Mouse (Mus musculus) MEL (cell line): ENCODE data around the gene Egr2. TPM values are rescaled to one million over a fixed set of nuclear protein-coding genes. Genes with fewer than 3 reads are reported as not detected.

ENCODE experiments used
- DNase-seq: peaks from one replicate; pipeline ENCODE4 v3.0.0; 2011; ENCODE audit warnings: low read depth, low spot score
- H3K27ac ChIP-seq: 2 replicates; pipeline ENCODE4 v1.5.1; 2012; ENCODE audit warnings: low read depth, mild to moderate bottlenecking, control low read depth, low read length, moderate library complexity; ENCODE audit not compliant: control insufficient read depth
- H3K27me3 ChIP-seq, 2 experiments: fragments of 150-350 bp in 1 of 2; sonication (generic) in 1 of 2; 2 replicates each; pipeline ENCODE4 v1.6.1; 2012; ENCODE audit warnings: low read length in 2 of 2, mild to moderate bottlenecking in 2 of 2, improper control_type of control experiment in 1 of 2, moderate library complexity in 1 of 2; ENCODE audit not compliant: insufficient read depth in 2 of 2, control insufficient read depth in 1 of 2
- H3K36me3 ChIP-seq, 2 experiments: 2 replicates each; pipeline ENCODE4 v1.6.1; 2012 to 2014; ENCODE audit warnings: low read length in 2 of 2, improper control_type of control experiment in 1 of 2, inconsistent platforms in 1 of 2, mild to moderate bottlenecking in 1 of 2; ENCODE audit not compliant: insufficient read depth in 2 of 2, control insufficient read depth in 1 of 2
- H3K4me1 ChIP-seq, 2 experiments: fragments of 150-350 bp in 1 of 2; sonication (generic) in 1 of 2; 2 replicates each; pipeline ENCODE4 v1.6.1; 2012; ENCODE audit warnings: low read length in 2 of 2, improper control_type of control experiment in 1 of 2, mild to moderate bottlenecking in 1 of 2; ENCODE audit not compliant: insufficient read depth in 2 of 2, control insufficient read depth in 1 of 2
- H3K4me3 ChIP-seq, 2 experiments: fragments of 150-350 bp in 1 of 2; sonication (generic) in 1 of 2; 2 replicates each; pipeline ENCODE4 v1.5.1; 2012; ENCODE audit warnings: low read depth in 2 of 2, low read length in 2 of 2, mild to moderate bottlenecking in 2 of 2, moderate library complexity in 2 of 2, control low read depth in 1 of 2, improper control_type of control experiment in 1 of 2; ENCODE audit not compliant: control insufficient read depth in 1 of 2, insufficient read depth in 1 of 2
- H3K79me2 ChIP-seq: 2 replicates; pipeline ENCODE4 v1.6.1; 2012; ENCODE audit warnings: mild to moderate bottlenecking, low read length, moderate library complexity; ENCODE audit not compliant: control insufficient read depth, poor library complexity, insufficient read depth
- H3K9ac ChIP-seq: 2 replicates; pipeline ENCODE4 v1.6.1; 2012; ENCODE audit warnings: low read depth, mild to moderate bottlenecking, control low read depth, low read length, moderate library complexity; ENCODE audit not compliant: control insufficient read depth, poor library complexity, severe bottlenecking
- H3K9me3 ChIP-seq: fragments of 150-350 bp; sonication (generic); replicated peaks from 2 replicates; pipeline ENCODE4 v1.6.1; 2012; ENCODE audit warnings: mild to moderate bottlenecking, low read length, improper control_type of control experiment, moderate library complexity; ENCODE audit not compliant: insufficient read depth
- BHLHE40 ChIP-seq: IDR thresholded peaks from 2 replicates; pipeline ENCODE4 v1.6.1; 2012; ENCODE audit warnings: low read depth, mild to moderate bottlenecking, inconsistent platforms, low read length, improper control_type of control experiment, borderline replicate concordance
- CHD1 ChIP-seq: IDR thresholded peaks from 2 replicates; pipeline ENCODE4 v1.6.1; 2012; ENCODE audit warnings: low read depth, mild to moderate bottlenecking, inconsistent platforms, low read length, improper control_type of control experiment
- CHD2 ChIP-seq: IDR thresholded peaks from 2 replicates; pipeline ENCODE4 v1.6.1; 2011; ENCODE audit warnings: low read length, improper control_type of control experiment
- CTCF ChIP-seq, 3 experiments: IDR thresholded peaks in 2 of 3; conservative IDR thresholded peaks in 1 of 3; 2 replicates each; pipeline ENCODE4 v1.5.1; 2011 to 2012; ENCODE audit warnings: low read length in 3 of 3, low read depth in 2 of 3, mild to moderate bottlenecking in 2 of 3, improper control_type of control experiment in 1 of 3, inconsistent platforms in 1 of 3, mixed read lengths in 1 of 3, moderate library complexity in 1 of 3; ENCODE audit not compliant: control insufficient read depth in 1 of 3, insufficient read depth in 1 of 3, poor library complexity in 1 of 3, severe bottlenecking in 1 of 3
- E2F4 ChIP-seq: IDR thresholded peaks from 2 replicates; pipeline ENCODE4 v1.6.1; 2011; ENCODE audit warnings: low read depth, low read length, improper control_type of control experiment, borderline replicate concordance
- ELF1 ChIP-seq: IDR thresholded peaks from 2 replicates; pipeline ENCODE4 v1.6.1; 2014; ENCODE audit warnings: low read depth, mild to moderate bottlenecking, inconsistent platforms, low read length, improper control_type of control experiment, moderate library complexity
- JUND ChIP-seq: IDR thresholded peaks from 2 replicates; pipeline ENCODE4 v1.6.1; 2011; ENCODE audit warnings: low read depth, mild to moderate bottlenecking, improper control_type of control experiment, low read length
- KAT2A ChIP-seq: conservative IDR thresholded peaks from 2 replicates; pipeline ENCODE4 v1.6.1; 2012; ENCODE audit warnings: low read depth, low read length, improper control_type of control experiment, inconsistent platforms
- MAFK ChIP-seq: IDR thresholded peaks from 2 replicates; pipeline ENCODE4 v1.6.1; 2011; ENCODE audit warnings: low read depth, mild to moderate bottlenecking, low read length, improper control_type of control experiment, borderline replicate concordance
- MEF2A ChIP-seq: IDR thresholded peaks from 2 replicates; pipeline ENCODE4 v1.6.1; 2014; ENCODE audit warnings: low read depth, mild to moderate bottlenecking, inconsistent platforms, low read length, improper control_type of control experiment; ENCODE audit not compliant: poor library complexity, insufficient replicate concordance, severe bottlenecking; ENCODE audit errors: extremely low read depth
- MXI1 ChIP-seq: IDR thresholded peaks from 2 replicates; pipeline ENCODE4 v1.6.1; 2011; ENCODE audit warnings: mild to moderate bottlenecking, low read depth, low read length, improper control_type of control experiment
- MYB ChIP-seq: IDR thresholded peaks from 2 replicates; pipeline ENCODE4 v1.6.1; 2011; ENCODE audit warnings: mild to moderate bottlenecking, low read depth, low read length, improper control_type of control experiment
- NELFE ChIP-seq: IDR thresholded peaks from 2 replicates; pipeline ENCODE4 v1.6.1; 2011; ENCODE audit warnings: low read depth, low read length, improper control_type of control experiment
- NRF1 ChIP-seq: IDR thresholded peaks from 2 replicates; pipeline ENCODE4 v1.6.1; 2014; ENCODE audit warnings: low read depth, mild to moderate bottlenecking, inconsistent platforms, low read length, improper control_type of control experiment, moderate library complexity; ENCODE audit not compliant: poor library complexity, insufficient read depth, severe bottlenecking
- POLR2AphosphoS2 ChIP-seq: IDR thresholded peaks from 2 replicates; pipeline ENCODE4 v1.6.1; 2011; ENCODE audit warnings: low read length, improper control_type of control experiment
- POLR2AphosphoS5 ChIP-seq: IDR thresholded peaks from 2 replicates; pipeline ENCODE4 v1.6.1; 2012; ENCODE audit warnings: low read depth, borderline replicate concordance, mild to moderate bottlenecking, inconsistent platforms, low read length, moderate library complexity, mixed read lengths
- RAD21 ChIP-seq: IDR thresholded peaks from 2 replicates; pipeline ENCODE4 v1.6.1; 2011; ENCODE audit warnings: mild to moderate bottlenecking, low read depth, low read length, improper control_type of control experiment
- SIN3A ChIP-seq: IDR thresholded peaks from 2 replicates; pipeline ENCODE4 v1.6.1; 2012; ENCODE audit warnings: low read length, improper control_type of control experiment, inconsistent platforms
- SMC3 ChIP-seq: IDR thresholded peaks from 2 replicates; pipeline ENCODE4 v1.6.1; 2011; ENCODE audit warnings: low read depth, low read length, improper control_type of control experiment
- TCF12 ChIP-seq: IDR thresholded peaks from 2 replicates; pipeline ENCODE4 v1.6.1; 2014; ENCODE audit warnings: low read depth, mild to moderate bottlenecking, inconsistent platforms, low read length, improper control_type of control experiment, moderate library complexity
- UBTF ChIP-seq: IDR thresholded peaks from 2 replicates; pipeline ENCODE4 v1.6.1; 2012; ENCODE audit warnings: low read depth, mild to moderate bottlenecking, inconsistent platforms, low read length, improper control_type of control experiment, moderate library complexity, borderline replicate concordance; ENCODE audit not compliant: insufficient read depth
- USF1 ChIP-seq: IDR thresholded peaks from 2 replicates; pipeline ENCODE4 v1.6.1; 2014; ENCODE audit warnings: low read depth, mild to moderate bottlenecking, inconsistent platforms, low read length, improper control_type of control experiment, moderate library complexity
- ZKSCAN1 ChIP-seq: IDR thresholded peaks from 2 replicates; pipeline ENCODE4 v1.6.1; 2012; ENCODE audit warnings: low read depth, mild to moderate bottlenecking, inconsistent platforms, low read length, improper control_type of control experiment, moderate library complexity
- ZNF384 ChIP-seq: IDR thresholded peaks from 2 replicates; pipeline ENCODE4 v1.6.1; 2012; ENCODE audit warnings: low read depth, mild to moderate bottlenecking, inconsistent platforms, low read length, improper control_type of control experiment
- polyA plus RNA-seq, 2 experiments: library from polyadenylated mRNA; stranded (reverse) in 1 of 2; unstranded in 1 of 2; fragments of >175 nt in 1 of 2; fragments of >200 nt in 1 of 2; gene quantifications; 2 replicates each; pipeline versions ENCODE4 v1.2.1 to v1.2.4; 2012; ENCODE audit warnings: low replicate concordance in 2 of 2, low read depth in 1 of 2; ENCODE audit not compliant: insufficient read length in 2 of 2, insufficient read depth in 1 of 2, missing spikeins in 1 of 2
- total RNA-seq: library from RNA; depleted of rRNA; stranded (reverse); fragments of 300-350 nt; gene quantifications from 2 replicates; pipeline ENCODE4 v1.2.3, GENCODE M21; 2012; rRNA removed

Gene Egr2
- total RNA-seq (0.13 and 0.23 TPM in 2 replicates), polyA plus RNA-seq (under 1 TPM in 1 of 2 experiments, not detected in 1; 0.24 TPM)

DNA sequence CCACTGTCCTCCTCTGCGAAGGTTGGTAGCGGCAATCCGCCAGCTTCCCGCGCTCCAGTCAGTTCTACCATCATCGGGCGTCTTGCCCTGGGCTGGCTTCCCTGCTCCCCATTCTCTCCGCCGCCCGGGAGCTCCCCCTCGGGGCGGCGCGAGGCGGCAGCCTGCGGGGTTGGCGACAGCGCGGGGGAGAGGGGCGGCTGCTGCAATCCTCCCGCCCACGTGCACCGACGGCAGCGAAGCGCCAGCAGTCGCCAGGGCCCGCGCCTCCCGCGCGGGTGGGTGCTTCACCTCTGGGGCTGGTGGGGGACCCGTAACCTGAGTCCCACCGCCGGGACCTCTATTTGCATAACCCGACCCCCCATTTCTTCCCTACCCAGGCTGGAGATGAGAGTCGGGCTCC is at the start of gene Egr2:
Gene Egr2 (plus strand): TSS at position 220 of the 400 bp plus-strand sequence.
- Histone ChIP-seq H3K4me1 (peaks cover 0 to 3% of the 10 kb centered on the region in 2 experiments; a peak in 1 of 4 replicates), H3K36me3 (no peaks in the 10 kb centered on the region), H3K27ac (no peak within 1 kb of the TSS), H3K9ac (peak within 1 kb of the TSS; percentile 55), H3K79me2 (no peaks in the 10 kb centered on the region), H3K9me3 (no peaks in the 10 kb centered on the region), H3K27me3 (peaks cover 0 to 2% of the 10 kb centered on the region in 2 experiments; a peak in 1 of 4 replicates), H3K4me3 (peak within 1 kb of the TSS; percentile 60 to 80)
- no peak for TF ChIP-seq UBTF
- no peak for TF ChIP-seq USF1
- TF ChIP-seq BHLHE40: no peak
- TF ChIP-seq KAT2A: no peak
- TF ChIP-seq ELF1: no peak
- TF ChIP-seq TCF12: no peak
- TF ChIP-seq SMC3: no peak
- TF ChIP-seq ZKSCAN1: no peak
- TF ChIP-seq MEF2A: no peak
- no peak for TF ChIP-seq ZNF384
- no peak for TF ChIP-seq CTCF (IDR thresholded peaks at IDR 0.05 in 2 of 3, conservative IDR thresholded peaks at IDR 0.05 in 1 of 3; ENCODE audit: control insufficient read depth in 1 of 3, insufficient read depth in 1 of 3, low read depth in 2 of 3, low read length in 3 of 3, poor library complexity in 1 of 3, severe bottlenecking in 1 of 3)
- TF ChIP-seq SIN3A: no peak
- no peak for TF ChIP-seq NELFE
- TF ChIP-seq CHD1: no peak
- no peak for DNase-seq

DNA sequence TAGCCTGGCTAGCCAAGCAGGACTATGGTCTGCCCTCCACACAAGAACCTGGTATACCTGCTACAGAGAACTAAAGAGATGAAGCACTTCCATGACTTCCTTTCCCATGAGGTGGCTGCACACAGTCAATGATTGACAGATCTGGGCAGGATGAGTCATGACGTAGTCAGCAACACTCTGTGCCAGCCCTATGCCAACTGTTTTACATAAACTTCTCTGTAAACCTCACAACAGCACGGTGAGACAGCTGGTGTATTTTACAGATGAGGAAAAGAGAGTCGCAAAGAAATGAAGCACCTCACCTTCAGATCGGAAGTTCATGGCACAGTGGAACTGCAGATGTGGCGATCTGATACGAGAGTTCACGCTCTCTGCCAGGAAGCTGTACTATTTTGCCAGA is 47.8 kb upstream of the Egr2 start:
- Histone ChIP-seq H3K4me3 (no peak overlapping the region), H3K27me3 (no peaks in the 10 kb centered on the region), H3K9me3 (no peaks in the 10 kb centered on the region), H3K4me1 (no peaks in the 10 kb centered on the region), H3K27ac (no peak overlapping the region), H3K79me2 (no peaks in the 10 kb centered on the region), H3K9ac (no peak overlapping the region), H3K36me3 (no peaks in the 10 kb centered on the region)
- no peak for DNase-seq
- TF ChIP-seq RAD21: no peak
- TF ChIP-seq JUND: no peak
- TF ChIP-seq BHLHE40: no peak
- no peak for TF ChIP-seq MXI1
- no peak for TF ChIP-seq UBTF
- TF ChIP-seq SIN3A: no peak
- TF ChIP-seq NRF1: no peak
- no peak for TF ChIP-seq POLR2AphosphoS2
- TF ChIP-seq POLR2AphosphoS5: no peak
- TF ChIP-seq CHD2: no peak
- no peak for TF ChIP-seq SMC3
- no peak for TF ChIP-seq MYB
- TF ChIP-seq MAFK: no peak
- TF ChIP-seq E2F4: no peak
- TF ChIP-seq, all 39 proteins: peak for 0
